Mouse (Mus musculus): ENCODE data around the gene Olfr49. TPM values are rescaled to one million over a fixed set of nuclear protein-coding genes. Genes with fewer than 3 reads are reported as not detected.

Gene Olfr49
- total RNA-seq, 2 experiments from 2014 or later, result not detected

DNA sequence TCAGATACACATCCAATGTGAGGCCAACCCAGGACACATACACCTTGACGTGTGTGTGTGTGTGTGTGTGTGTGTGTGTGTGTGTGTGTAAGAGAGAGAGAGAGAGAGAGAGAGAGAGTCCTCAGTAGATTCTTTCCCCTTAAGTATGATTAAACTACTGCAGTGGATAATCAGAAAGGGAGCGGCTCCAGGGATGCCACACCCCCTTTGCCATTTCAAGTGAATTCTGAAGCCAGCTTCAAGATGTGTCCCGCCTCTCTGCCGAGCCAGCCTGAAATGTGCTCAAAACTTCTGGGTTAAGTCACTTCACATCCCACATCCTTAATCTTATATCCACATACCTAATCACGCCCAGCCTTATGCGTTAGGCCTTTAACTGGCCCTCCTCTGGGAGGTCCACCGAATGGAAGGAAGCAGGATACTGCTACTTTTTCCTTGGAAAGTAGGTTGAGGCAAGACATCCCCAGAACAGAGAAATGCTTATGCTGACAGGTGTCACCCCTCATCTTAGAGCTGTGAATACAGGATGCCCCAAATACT, 26.5 kb downstream of the Olfr49 start:
- intact Hi-C loops (cut with DNase I), result loop anchor here (10.0 kb wide), 1 partner anchor 837 kb away; the partner anchor contains the start of genes Thtpa and Zfhx2
- TF ChIP-seq CTCF (IDR thresholded peaks at IDR 0.05), result no peak

DNA sequence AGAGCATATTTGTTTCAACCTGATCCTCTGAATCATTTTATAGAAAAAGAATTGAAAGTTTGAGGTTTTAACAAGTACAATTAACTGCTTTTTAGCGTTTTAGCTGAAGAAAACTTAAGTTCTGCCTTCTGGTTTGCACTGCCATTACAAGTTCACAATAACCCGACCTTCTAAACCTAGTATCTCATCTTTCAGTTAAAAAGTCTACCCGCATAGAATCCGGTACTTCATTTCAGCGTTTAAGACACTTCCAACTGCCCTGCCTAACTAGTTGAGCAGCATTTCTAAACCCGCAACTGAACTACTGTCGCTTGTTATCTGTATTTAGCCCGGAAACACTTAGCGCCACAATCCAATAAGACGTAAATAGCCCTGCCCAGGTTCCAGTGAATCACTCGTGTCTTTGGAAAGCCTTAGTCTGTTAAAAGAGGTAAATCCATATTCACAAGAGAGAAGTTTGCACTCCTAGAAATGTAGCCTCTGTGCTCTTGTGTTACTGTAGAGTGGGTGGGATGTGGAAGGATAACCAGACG, 30.0 kb downstream of the Olfr49 start:
- Histone ChIP-seq H3K4me3 (peak overlapping the region; percentile 83), H3K27ac (peak overlapping the region; percentile 96)
- intact Hi-C loops (cut with DNase I), result loop anchor here (2.0 to 10.0 kb wide), 4 partner anchors 158 to 840 kb away; partner anchors contain the start of genes Mrpl52, Prmt5, Thtpa and Zfhx2
- no peak for DNase-seq
- no peak for TF ChIP-seq CTCF (IDR thresholded peaks at IDR 0.05)

More for the DNA sequence above, 26.5 kb downstream of the Olfr49 start:
- H3K4me3 ChIP-seq, result no peak overlapping the region
- no peak for DNase-seq
- no peak overlapping the region for H3K27ac ChIP-seq

DNA sequence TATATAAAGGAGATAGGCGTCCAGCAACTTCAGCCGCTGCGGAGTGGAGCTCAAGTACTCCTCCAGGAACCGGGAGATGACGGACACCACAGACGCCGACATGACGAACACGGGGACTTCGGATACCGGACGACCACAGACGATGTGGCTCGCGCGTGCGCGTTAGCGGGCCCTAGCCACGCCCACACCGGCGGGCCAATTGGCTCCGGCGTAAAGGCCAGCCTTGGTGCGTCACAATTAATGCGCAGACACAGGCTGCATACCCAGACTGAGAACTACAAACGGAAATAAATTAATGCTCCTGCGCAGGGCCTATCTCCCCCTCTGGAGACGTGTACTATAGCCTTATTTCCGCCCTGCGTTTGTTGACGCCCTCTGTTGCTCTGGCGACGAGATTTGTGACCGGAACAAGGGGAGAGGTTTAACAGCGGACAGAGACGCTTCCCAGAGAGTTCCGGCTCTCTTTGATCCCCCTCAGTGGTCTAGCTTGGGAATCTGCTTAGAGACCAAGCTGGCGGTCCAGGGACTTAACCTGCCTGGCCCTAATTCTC, 30.9 kb downstream of the Olfr49 start, which contains the start of the genes Dad1 and Abhd4:
TSS of gene Dad1 (minus strand) at position 364 of the 551 bp plus-strand sequence.
TSS of gene Abhd4 (plus strand) at position 448 of the 551 bp plus-strand sequence.
- Histone ChIP-seq H3K4me3 (peak within 1 kb of the TSS; percentile 83), H3K27ac (peak within 1 kb of the TSS; percentile 96)
- intact Hi-C loops (cut with DNase I), result loop anchor here (2.0 to 10.0 kb wide), 4 partner anchors 158 to 841 kb away; partner anchors contain the start of genes Mrpl52, Prmt5, Thtpa and Zfhx2
- no peak for TF ChIP-seq CTCF (IDR thresholded peaks at IDR 0.05)
- DNase-seq, result peak; percentile 99

DNA sequence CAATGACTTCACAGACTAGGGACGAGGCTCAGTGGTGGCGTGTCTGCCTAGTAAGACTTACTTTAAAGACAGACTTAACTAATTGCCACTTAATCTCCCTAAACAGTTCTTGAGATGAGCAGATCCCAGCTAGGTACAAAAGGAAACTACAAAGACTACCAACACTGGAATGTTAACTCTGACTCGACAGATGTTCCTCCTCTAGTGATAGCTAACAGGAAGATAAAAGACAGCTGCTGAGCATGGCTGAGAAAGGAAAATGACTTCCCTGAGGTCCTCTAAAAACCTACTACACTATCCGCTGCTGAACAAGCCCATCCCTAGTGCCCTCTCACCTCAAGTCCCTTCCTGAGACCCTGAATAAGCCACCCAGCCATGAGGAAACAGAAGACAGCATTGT, 34.6 kb downstream of the Olfr49 start:
- intact Hi-C loops (cut with DNase I), result loop anchor here (5.0 to 10.0 kb wide), 3 partner anchors 162 to 845 kb away; partner anchors contain the start of genes Mrpl52, Thtpa and Zfhx2
- no peak overlapping the region for H3K27ac ChIP-seq
- no peak for DNase-seq
- no peak for TF ChIP-seq CTCF (IDR thresholded peaks at IDR 0.05)
- H3K4me3 ChIP-seq, result no peak overlapping the region

DNA sequence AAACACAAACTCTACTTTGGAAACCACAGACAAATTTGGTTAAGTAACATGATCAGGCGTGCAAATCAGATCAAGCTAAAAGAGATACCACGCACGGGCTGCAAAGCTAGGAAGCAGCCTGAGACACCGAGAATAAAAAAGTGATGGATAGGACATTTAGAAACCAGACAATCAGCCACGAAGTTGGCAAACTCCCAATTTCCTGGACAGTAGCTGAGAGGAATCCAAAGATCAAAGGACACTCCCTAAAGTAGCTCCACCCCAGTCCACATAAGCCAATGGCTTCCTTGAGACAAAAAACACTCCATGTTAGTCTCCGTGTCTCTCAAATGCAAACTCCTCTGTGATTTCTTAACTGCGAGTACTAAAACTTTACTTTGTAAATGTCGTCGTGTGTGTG, 35.4 kb downstream of the Olfr49 start:
- no peak for TF ChIP-seq CTCF (IDR thresholded peaks at IDR 0.05)
- intact Hi-C loops (cut with DNase I), result no loop called here
- no peak for DNase-seq
- no peak overlapping the region for H3K27ac ChIP-seq
- H3K4me3 ChIP-seq, result no peak overlapping the region

DNA sequence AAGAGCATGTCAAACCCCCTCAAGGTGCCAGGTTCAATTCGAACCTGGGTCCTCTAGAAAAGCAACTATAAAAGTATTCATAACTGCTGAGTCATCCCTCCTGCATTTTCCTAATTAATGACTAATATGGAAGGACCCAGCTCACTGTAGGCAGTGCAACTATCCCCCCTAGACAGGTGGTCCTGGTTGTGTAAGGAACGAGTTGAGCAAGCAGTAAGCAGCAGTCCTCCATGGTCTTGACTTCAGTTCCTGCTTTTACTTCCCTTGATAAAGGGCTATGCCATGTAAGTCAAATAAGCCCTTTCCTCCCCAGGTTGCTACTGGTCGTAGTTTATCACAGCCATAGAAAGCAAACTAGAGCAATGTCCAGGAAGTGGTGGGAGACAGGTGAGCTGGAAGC, 38.5 kb downstream of the Olfr49 start:
- intact Hi-C loops (cut with DNase I), result no loop called here
- Histone ChIP-seq H3K4me3 (no peak overlapping the region), H3K27ac (no peak overlapping the region)
- TF ChIP-seq CTCF (IDR thresholded peaks at IDR 0.05), result no peak
- no peak for DNase-seq

DNA sequence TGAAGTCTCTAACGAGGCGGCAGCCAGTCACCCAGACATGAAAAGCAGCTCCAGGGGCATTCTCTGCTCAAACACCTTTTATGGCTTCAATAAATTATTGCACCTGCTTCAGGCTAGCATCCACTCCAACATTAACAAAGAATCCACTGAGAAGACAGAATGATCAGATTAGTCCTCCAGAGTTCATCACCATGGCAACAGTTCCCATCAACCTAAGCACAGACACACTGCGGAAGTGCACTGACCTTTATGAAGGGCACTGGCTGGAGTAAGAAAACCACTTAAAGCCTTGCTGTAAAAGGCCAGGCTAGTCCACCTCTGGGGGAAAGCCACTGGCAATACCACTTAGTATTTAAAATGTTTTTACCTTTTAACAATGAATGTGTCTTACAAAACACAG, 40.6 kb downstream of the Olfr49 start:
- no peak for TF ChIP-seq CTCF (IDR thresholded peaks at IDR 0.05)
- intact Hi-C loops (cut with DNase I), result no loop called here
- Histone ChIP-seq H3K4me3 (no peak overlapping the region), H3K27ac (no peak overlapping the region)
- DNase-seq, result no peak

DNA sequence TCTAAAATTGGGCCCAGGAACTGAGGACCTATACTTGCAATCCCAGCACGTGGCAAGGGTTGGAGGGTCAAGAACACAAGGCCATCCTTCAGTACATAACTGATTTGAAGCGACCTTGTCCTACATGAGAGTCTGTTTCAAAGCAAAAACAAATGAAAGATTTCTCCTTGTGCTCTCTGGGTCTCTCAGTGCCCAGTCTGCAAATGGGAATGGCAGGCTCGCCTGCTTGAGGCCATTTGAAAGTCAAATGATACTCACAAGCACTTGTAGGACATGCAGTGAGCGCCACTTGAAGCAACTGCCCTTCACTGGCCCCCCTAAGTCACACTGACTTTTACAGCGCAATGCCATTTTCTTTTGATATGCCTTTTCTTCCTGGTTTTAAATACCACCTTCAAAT, 44.2 kb downstream of the Olfr49 start:
- Histone ChIP-seq H3K4me3 (no peak overlapping the region), H3K27ac (no peak overlapping the region)
- intact Hi-C loops (cut with DNase I), result no loop called here
- no peak for TF ChIP-seq CTCF (IDR thresholded peaks at IDR 0.05)
- DNase-seq, result no peak

DNA sequence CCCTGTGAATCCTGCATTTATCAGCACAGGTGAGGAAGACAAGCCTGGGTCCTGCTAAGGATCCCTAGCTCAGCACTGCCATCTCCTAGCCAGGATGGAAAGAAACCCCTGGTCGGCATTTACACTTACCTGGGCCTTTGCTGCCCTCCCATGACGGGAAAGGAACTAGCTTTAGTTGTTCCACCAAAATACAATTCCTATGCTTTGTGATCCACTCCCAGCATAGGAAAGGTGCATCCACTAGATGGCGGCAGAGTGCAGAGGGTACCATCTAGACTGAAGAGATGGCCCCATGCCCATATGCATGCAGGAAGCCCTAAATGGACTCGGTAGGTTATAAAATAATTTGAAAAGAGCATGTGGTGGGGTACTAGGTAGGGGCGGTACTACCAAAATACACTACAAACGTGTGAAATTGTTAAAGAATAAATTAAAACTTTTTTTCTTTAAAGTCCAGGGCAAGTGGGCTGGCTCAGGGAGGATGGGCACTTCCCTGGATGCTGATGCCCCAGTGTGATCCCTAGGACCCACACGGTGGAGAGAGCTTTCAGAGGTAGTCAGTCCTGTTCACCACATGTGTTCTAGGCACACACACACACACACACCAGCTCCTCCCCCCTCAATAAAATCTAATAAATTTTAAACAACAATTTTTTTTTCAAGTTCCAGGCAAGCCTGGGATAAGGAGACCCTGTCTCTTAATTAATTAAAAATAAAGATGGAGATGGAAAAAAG, 45.6 kb downstream of the Olfr49 start:
- H3K4me3 ChIP-seq, result no peak overlapping the region
- TF ChIP-seq CTCF (IDR thresholded peaks at IDR 0.05), result peak; percentile 98
- DNase-seq, result peak; percentile 85
- no peak overlapping the region for H3K27ac ChIP-seq
- intact Hi-C loops (cut with DNase I), result loop anchor here (2.0 kb wide), 1 partner anchor 174 kb away; no protein-coding TSS in a partner anchor

DNA sequence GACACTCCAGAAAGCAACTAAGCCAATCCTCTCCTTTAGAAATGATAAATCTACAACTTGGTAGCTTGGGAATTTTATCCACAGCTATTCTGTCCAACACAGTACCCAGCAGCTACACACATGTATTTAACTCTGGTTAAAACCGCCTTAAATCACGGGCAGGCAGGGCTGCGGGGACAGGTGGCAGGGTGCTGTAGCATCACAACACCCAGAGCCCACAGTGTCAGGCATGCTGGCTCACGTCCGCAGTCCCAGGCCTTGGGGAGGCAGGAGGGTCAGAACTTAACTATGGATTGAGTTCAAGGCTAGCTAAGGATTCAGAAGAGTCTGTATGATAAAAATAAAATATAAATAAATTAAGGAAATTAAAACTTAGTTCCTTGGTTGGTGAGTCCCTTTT, 47.9 kb downstream of the Olfr49 start:
- intact Hi-C loops (cut with DNase I), result no loop called here
- Histone ChIP-seq H3K4me3 (no peak overlapping the region), H3K27ac (no peak overlapping the region)
- DNase-seq, result no peak
- no peak for TF ChIP-seq CTCF (IDR thresholded peaks at IDR 0.05)

DNA sequence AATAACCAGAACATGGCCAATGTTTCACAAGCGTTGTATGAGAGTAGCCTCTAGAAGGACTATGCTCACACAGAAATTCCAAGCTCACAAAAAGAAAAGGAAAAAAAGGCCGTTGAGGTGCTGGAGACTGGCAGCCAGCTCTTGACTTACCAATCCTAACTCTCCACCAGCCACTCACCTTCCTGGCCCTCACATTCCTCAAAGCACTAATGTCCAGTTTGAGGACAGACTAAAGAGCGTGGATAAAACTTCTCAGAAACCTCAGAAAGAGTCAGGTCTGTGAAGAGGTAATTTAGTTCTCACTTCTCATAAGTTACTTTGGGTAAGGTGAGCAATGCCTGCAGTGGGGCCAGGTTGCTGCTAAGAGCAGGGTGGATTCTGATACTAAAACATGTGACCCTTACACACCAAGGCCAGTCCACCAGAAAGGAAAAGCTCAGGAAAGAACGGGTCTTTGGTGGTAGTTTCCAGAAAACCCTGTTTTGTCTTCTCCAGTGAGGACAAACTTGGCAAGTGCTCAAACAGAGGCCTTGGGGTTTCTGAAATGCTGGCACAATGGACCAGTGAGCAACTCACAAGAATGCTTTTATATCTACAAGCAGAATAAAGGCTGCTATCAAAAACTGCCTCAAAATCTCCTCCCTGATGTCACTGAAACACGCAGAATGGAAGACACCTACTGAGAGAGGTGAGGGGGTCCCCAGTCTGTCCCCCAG, 48.8 kb downstream of the Olfr49 start:
- intact Hi-C loops (cut with DNase I), result no loop called here
- DNase-seq, result no peak
- no peak for TF ChIP-seq CTCF (IDR thresholded peaks at IDR 0.05)
- Histone ChIP-seq H3K4me3 (no peak overlapping the region), H3K27ac (no peak overlapping the region)
